Mouse (Mus musculus) neutrophil, adult 65 days (primary cell): ENCODE measurements around the gene Spata31. TPM values are rescaled to one million over a fixed set of nuclear protein-coding genes. Genes with fewer than 3 reads are reported as not detected.

Experiments used
- total RNA-seq: library from RNA; stranded (reverse); gene quantifications from 2 replicates; pipeline ENCODE4 v1.2.4, GENCODE M21; 2023

Gene Spata31
- total RNA-seq = not detected in 2 replicates

DNA sequence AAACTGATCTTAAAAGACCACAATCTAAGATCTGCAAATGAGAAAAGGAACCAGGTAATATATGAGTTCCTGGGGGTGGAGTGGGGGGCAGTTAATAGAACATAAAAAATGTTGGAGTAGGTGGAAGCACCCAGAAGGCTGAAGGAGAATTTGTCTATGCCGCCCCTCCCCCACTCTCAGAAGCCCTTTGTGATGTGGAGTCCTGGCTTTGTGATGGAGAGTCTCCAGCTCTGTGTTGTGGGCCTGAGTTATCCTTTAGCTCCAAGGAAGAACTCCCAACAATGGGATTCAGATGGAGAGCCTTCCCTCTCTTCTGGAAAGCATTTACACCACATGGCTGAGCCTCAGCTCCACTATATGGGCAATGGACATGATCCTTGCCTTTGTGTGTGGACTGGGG, at the start of gene Spata31:
Gene Spata31 (plus strand): TSS at position 216 of the 400 bp plus-strand sequence.

DNA sequence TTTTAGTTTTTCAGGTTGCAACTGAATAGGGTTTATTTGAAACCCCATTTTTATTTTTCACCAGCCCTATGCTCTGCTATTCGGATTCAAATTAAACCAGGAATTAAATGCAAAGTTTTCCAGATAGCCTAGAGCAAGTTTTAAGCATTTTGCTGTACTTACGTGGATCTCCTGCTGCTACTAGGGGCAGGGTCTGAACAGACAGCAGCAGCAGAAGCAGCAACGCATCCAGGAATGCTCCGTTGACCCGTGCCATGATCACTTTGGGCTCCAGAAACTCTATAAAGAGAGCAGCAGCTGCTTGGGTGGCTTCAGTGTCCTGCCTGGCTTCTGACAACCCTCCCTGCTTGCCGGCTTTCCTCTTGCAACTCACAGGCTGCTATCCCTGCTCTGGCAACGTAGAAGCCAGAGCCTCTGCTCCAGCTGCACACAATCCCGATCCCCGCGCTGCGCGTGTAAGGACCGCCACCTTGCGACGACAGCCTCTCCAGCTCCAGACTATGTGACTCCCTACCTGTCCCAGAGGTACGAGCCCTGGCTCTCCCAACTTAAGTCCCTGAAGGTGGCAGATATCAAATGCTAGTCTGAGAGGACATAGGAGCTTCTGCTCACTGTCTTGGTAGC, 13.5 kb upstream of the Spata31 start, which contains the start of gene Cntnap3:
Gene Cntnap3 (minus strand): TSS at position 371 of the 624 bp plus-strand sequence.

Other genes with a start within 250 kb of the Spata31 start
- gene Cntnap3, start 13.5 kb upstream of the Spata31 start, total RNA-seq = not detected in 2 replicates
- not detected in 2 replicates for gene Spata31d1c, start 115.7 kb downstream of the Spata31 start, total RNA-seq
- gene Prss47, start 135.4 kb downstream of the Spata31 start, total RNA-seq = 0.43 and 0.69 TPM in 2 replicates
- gene Mfsd14b, start 195.6 kb downstream of the Spata31 start, total RNA-seq = 221 and 226 TPM in 2 replicates
- not detected in 2 replicates for gene Olfr465-ps1, start 220.7 kb downstream of the Spata31 start, total RNA-seq
- gene Olfr466, start 232.8 kb downstream of the Spata31 start, total RNA-seq = not detected in 2 replicates